Mouse (Mus musculus) left cerebral cortex, adult 2 months (tissue): ENCODE measurements around the gene Tmem220. TPM values are rescaled to one million over a fixed set of nuclear protein-coding genes. Genes with fewer than 3 reads are reported as not detected.

Experiments used
- DNase-seq, 2 experiments: peaks; one replicate each; pipeline ENCODE4 v3.0.0; 2021 to 2022; ENCODE audit warnings: low spot score in 2 of 2, mixed read lengths in 1 of 2; ENCODE audit errors: extremely low spot score in 1 of 2
- H3K27ac ChIP-seq: fragments of 200-600 bp; 2 replicates; pipeline ENCODE4 v1.8.1; 2022
- H3K4me3 ChIP-seq: fragments of 200-600 bp; 2 replicates; pipeline ENCODE4 v1.8.1; 2022
- CTCF ChIP-seq: fragments of 200-600 bp; IDR thresholded peaks from 2 replicates; pipeline ENCODE4 v1.8.1; 2022; ENCODE audit warnings: antibody characterized with exemption, mild to moderate bottlenecking, moderate library complexity
- intact Hi-C: fragments of 180-260 bp; cut with DNase I; formaldehyde crosslinking; loops from one replicate; pipeline ENCODE4 v1.15.1; 2025
- total RNA-seq, 2 experiments: library from RNA; stranded (reverse); gene quantifications; 2 replicates each; pipeline ENCODE4 v1.2.3; 2021

The Tmem220 gene
- total RNA-seq, 2 experiments from 2014 or later = 0.56 to 0.79 TPM

- peak in 1 of 2 experiments; percentile 59 for DNase-seq
- TF ChIP-seq CTCF = peak; percentile 14
- Histone ChIP-seq H3K4me3 (no peak overlapping the region), H3K27ac (no peak overlapping the region)
- intact Hi-C loops = no loop called here
Observed at GRCm38 (mm10) chr11:66998467-66999403, 26.2 kb upstream of the Tmem220 start.

- Histone ChIP-seq H3K27ac (no peak overlapping the region), H3K4me3 (no peak overlapping the region)
- intact Hi-C loops = no loop called here
- no peak for DNase-seq
- no peak for TF ChIP-seq CTCF
Observed at GRCm38 (mm10) chr11:67000671-67001070, 24.3 kb upstream of the Tmem220 start.

GRCm38 (mm10) chr11:67001717-67002116, 23.2 kb upstream of the Tmem220 start:
- no peak overlapping the region for H3K27ac ChIP-seq
- no peak for DNase-seq
- no peak for TF ChIP-seq CTCF
- no peak overlapping the region for H3K4me3 ChIP-seq
- intact Hi-C loops = no loop called here

GRCm38 (mm10) chr11:67002911-67003310, 22.0 kb upstream of the Tmem220 start:
- intact Hi-C loops = no loop called here

GRCm38 (mm10) chr11:67007961-67008360, 17.0 kb upstream of the Tmem220 start:
- intact Hi-C loops = no loop called here
- no peak for DNase-seq
- H3K27ac ChIP-seq = no peak overlapping the region
- TF ChIP-seq CTCF = no peak
- no peak overlapping the region for H3K4me3 ChIP-seq

More at GRCm38 (mm10) chr11:67002911-67003310, 22.0 kb upstream of the Tmem220 start:
- Histone ChIP-seq H3K4me3 (no peak overlapping the region), H3K27ac (no peak overlapping the region)
- DNase-seq = no peak
- no peak for TF ChIP-seq CTCF

GRCm38 (mm10) chr11:67008528-67008927, 16.4 kb upstream of the Tmem220 start:
- Histone ChIP-seq H3K4me3 (no peak overlapping the region), H3K27ac (no peak overlapping the region)
- intact Hi-C loops = no loop called here
- no peak for TF ChIP-seq CTCF
- no peak for DNase-seq

- no peak for DNase-seq
- H3K27ac ChIP-seq = no peak overlapping the region
- TF ChIP-seq CTCF = peak; percentile 44
- intact Hi-C loops = no loop called here
- no peak overlapping the region for H3K4me3 ChIP-seq
Observed at GRCm38 (mm10) chr11:67010430-67010829, 14.5 kb upstream of the Tmem220 start.

GRCm38 (mm10) chr11:67011635-67012034, 13.3 kb upstream of the Tmem220 start:
- intact Hi-C loops = no loop called here
- DNase-seq = no peak
- Histone ChIP-seq H3K4me3 (no peak overlapping the region), H3K27ac (no peak overlapping the region)
- no peak for TF ChIP-seq CTCF

GRCm38 (mm10) chr11:67017801-67018591, 7.0 kb upstream of the Tmem220 start:
- Histone ChIP-seq H3K27ac (no peak overlapping the region), H3K4me3 (no peak overlapping the region)
- intact Hi-C loops = no loop called here
- DNase-seq = no peak
- TF ChIP-seq CTCF = no peak

GRCm38 (mm10) chr11:67019711-67020475, 5.1 kb upstream of the Tmem220 start:
- no peak for DNase-seq
- H3K27ac ChIP-seq = no peak overlapping the region
- no peak for TF ChIP-seq CTCF
- H3K4me3 ChIP-seq = no peak overlapping the region
- intact Hi-C loops = loop anchor here (1.0 to 2.0 kb wide), 2 partner anchors 105 to 114 kb away; no protein-coding TSS in a partner anchor

GRCm38 (mm10) chr11:67020948-67021347, 4.0 kb upstream of the Tmem220 start:
- intact Hi-C loops = loop anchor here (1.0 to 2.0 kb wide), 2 partner anchors 106 to 115 kb away; no protein-coding TSS in a partner anchor
- DNase-seq = peak; percentile 32 to 61
- peak; percentile 80 for TF ChIP-seq CTCF
- Histone ChIP-seq H3K4me3 (0 out of 2 replicates have a peak overlapping the region, but pooled peaks have one; percentile 11), H3K27ac (no peak overlapping the region)
